Mouse (Mus musculus) bone marrow, adult 2 months (tissue): ENCODE measurements around the gene Tmcc3. TPM values are rescaled to one million over a fixed set of nuclear protein-coding genes. Genes with fewer than 3 reads are reported as not detected.
A peak's percentile ranks its signal among the peaks of the same experiment; 100 is the strongest.

Source experiments
- H3K27ac ChIP-seq: fragments of 200-500 bp; 2 replicates; pipeline ENCODE4 v1.5.1; 2012; ENCODE audit warnings: low read depth, mild to moderate bottlenecking, control low read depth, inconsistent platforms, low read length; ENCODE audit not compliant: control insufficient read depth, poor library complexity, insufficient read depth
- H3K4me1 ChIP-seq: fragments of 200-500 bp; 2 replicates; pipeline ENCODE4 v1.6.1; 2011; ENCODE audit warnings: low read length; ENCODE audit not compliant: control insufficient read depth, insufficient read depth
- H3K4me3 ChIP-seq: fragments of 200-500 bp; replicated peaks from 2 replicates; pipeline ENCODE3; 2011; ENCODE audit warnings: mild to moderate bottlenecking, low read depth, low read length, control low read depth; ENCODE audit not compliant: control insufficient read depth
- CTCF ChIP-seq: fragments of 200-500 bp; IDR thresholded peaks from 2 replicates; pipeline ENCODE4 v1.5.1; 2011; ENCODE audit warnings: low read length, control low read depth; ENCODE audit not compliant: control insufficient read depth, insufficient read depth
- POLR2A ChIP-seq: fragments of 200-500 bp; IDR thresholded peaks from 2 replicates; pipeline ENCODE4 v1.6.1; 2011; ENCODE audit warnings: low read depth, mild to moderate bottlenecking, control low read depth, low read length, borderline replicate concordance; ENCODE audit not compliant: control insufficient read depth
- WGBS: fragments of 180-500 bp; shearing (Covaris S2); methylation state at CpG from one replicate; pipeline ENCODE4 v1.1.7; 2018; 5-methylcytosine and 5-hydroxymethylcytosine counted together
- polyA plus RNA-seq: library from polyadenylated mRNA; stranded (reverse); fragments of >200 nt; gene quantifications from 2 replicates; pipeline ENCODE4 v1.2.4, GENCODE M21; 2011; ENCODE audit warnings: low replicate concordance; ENCODE audit not compliant: missing spikeins, insufficient read depth, insufficient read length

Gene Tmcc3
- polyA plus RNA-seq, 1 experiment = 5.9 TPM

GRCm38 (mm10) chr10:94312007-94312715 is 412 bp downstream of the Tmcc3 start:
- 1% methylated on average over 45 of the region's 45 CpGs for whole genome bisulfite sequencing
- TF ChIP-seq POLR2A (no peak), CTCF (no peak)
- Histone ChIP-seq H3K4me3 (peak overlapping the region; percentile 28), H3K4me1 (no peaks in the 10 kb centered on the region), H3K27ac (no peak overlapping the region)

- no peak for TF ChIP-seq POLR2A
- no peak for TF ChIP-seq CTCF
- H3K4me3 ChIP-seq = no peak overlapping the region
- 75% methylated on average over 4 of the region's 4 CpGs for WGBS
- H3K27ac ChIP-seq = no peak overlapping the region
- H3K4me1 ChIP-seq = no peaks in the 10 kb centered on the region
Measured at GRCm38 (mm10) chr10:94313146-94313545, 1.4 kb downstream of the Tmcc3 start.

- 79% methylated on average over 4 of the region's 4 CpGs for WGBS
- Histone ChIP-seq H3K4me1 (no peaks in the 10 kb centered on the region), H3K27ac (no peak overlapping the region), H3K4me3 (no peak overlapping the region)
- TF ChIP-seq POLR2A = no peak
- TF ChIP-seq CTCF = no peak
Measured at GRCm38 (mm10) chr10:94318574-94318973, 6.8 kb downstream of the Tmcc3 start.

GRCm38 (mm10) chr10:94329962-94330361 is 18.2 kb downstream of the Tmcc3 start:
- 43% methylated on average over 5 of the region's 5 CpGs for WGBS
- Histone ChIP-seq H3K27ac (no peak overlapping the region), H3K4me3 (no peak overlapping the region), H3K4me1 (no peaks in the 10 kb centered on the region)
- no peak for TF ChIP-seq POLR2A
- TF ChIP-seq CTCF = no peak

GRCm38 (mm10) chr10:94332358-94333137 is 20.8 kb downstream of the Tmcc3 start:
- no peaks in the 10 kb centered on the region for H3K4me1 ChIP-seq
- H3K4me3 ChIP-seq = no peak overlapping the region
- whole genome bisulfite sequencing = 82% methylated on average over 16 of the region's 16 CpGs
- TF ChIP-seq CTCF (peak; percentile 48; the same call in 1 of the 2 replicates), POLR2A (no peak)
- no peak overlapping the region for H3K27ac ChIP-seq

GRCm38 (mm10) chr10:94333328-94333727 is 21.6 kb downstream of the Tmcc3 start:
- WGBS = 14% methylated on average over 8 of the region's 8 CpGs
- Histone ChIP-seq H3K4me1 (no peaks in the 10 kb centered on the region), H3K27ac (no peak overlapping the region), H3K4me3 (no peak overlapping the region)
- TF ChIP-seq POLR2A (no peak), CTCF (no peak)

- Histone ChIP-seq H3K4me1 (no peaks in the 10 kb centered on the region; the same call in 1 of the 2 replicates), H3K4me3 (no peak overlapping the region), H3K27ac (no peak overlapping the region)
- TF ChIP-seq POLR2A (no peak), CTCF (no peak)
- WGBS = 72% methylated on average over 10 of the region's 10 CpGs
Measured at GRCm38 (mm10) chr10:94335047-94335446, 23.3 kb downstream of the Tmcc3 start.

- H3K4me3 ChIP-seq = no peak overlapping the region
- 80% methylated on average over 6 of the region's 6 CpGs for WGBS
- TF ChIP-seq CTCF (no peak), POLR2A (no peak)
- no peak overlapping the region for H3K27ac ChIP-seq
- H3K4me1 ChIP-seq = no peaks in the 10 kb centered on the region; the same call in 1 of the 2 replicates
Measured at GRCm38 (mm10) chr10:94336071-94336470, 24.3 kb downstream of the Tmcc3 start.

- WGBS = 57% methylated on average over 17 of the region's 17 CpGs
- Histone ChIP-seq H3K4me3 (peak overlapping the region; percentile 29), H3K27ac (no peak overlapping the region; the same call in 1 of the 2 replicates)
Measured at GRCm38 (mm10) chr10:94341501-94341900, 29.8 kb downstream of the Tmcc3 start.

More at GRCm38 (mm10) chr10:94341501-94341900, 29.8 kb downstream of the Tmcc3 start:
- H3K4me1 ChIP-seq = no peaks in the 10 kb centered on the region; the same call in 1 of the 2 replicates
- TF ChIP-seq CTCF = no peak
- no peak for TF ChIP-seq POLR2A
